11 mouse cellular contexts compared by ENCODE assay signal in the genomic region with DNA sequence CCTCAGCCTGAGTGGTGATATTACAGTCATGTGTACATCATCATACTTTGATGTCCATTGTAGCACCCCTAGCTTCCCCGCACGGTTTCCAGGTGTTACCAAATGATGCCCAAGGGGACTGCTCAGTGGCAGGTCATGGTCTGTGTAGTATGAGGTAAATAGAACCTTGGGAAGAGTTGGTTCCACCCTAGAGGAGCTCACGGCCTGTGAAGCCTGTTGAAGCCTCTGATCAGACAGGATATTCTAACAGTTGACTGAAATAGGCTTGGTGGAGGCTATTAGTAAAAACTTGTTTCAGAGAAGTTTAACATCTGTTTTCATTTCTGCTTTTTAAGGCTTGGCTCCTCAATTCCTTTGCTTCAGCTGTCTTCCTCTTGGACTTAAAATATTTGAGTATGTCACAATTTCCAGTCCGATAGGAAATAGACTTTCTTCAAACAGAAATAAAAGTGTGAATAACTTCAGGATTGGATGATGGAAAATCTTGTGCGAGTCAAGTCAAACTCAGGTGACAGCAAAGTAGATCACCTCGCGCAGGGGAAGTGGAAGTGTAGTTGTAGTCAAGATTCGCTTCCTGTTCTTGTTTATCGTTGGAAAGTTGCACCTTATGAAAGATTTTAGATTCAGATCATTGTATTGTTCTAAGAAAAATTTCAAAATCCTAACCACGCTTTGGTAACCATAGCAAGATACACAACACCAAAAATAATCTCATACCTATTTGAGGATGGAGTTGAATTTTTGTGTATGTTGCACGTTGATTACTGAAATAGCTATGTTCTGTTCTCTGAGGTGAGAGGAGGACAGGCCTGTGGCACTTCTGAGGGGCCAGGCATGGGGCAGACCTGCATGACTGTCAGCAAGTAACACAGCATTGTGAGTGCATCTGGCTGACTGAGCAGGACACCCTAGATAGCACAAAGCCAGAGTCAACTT. TPM values are rescaled to one million over a fixed set of nuclear protein-coding genes. Genes with fewer than 3 reads are reported as not detected.
A peak's percentile ranks its signal among the peaks of the same experiment; 100 is the strongest.
DNase-seq lines count a peak whose midpoint lies in the region; ATAC-seq and TF ChIP-seq lines count a peak whose summit lies in the region.
"Had no signal": no experiment of that assay in that cellular context is flagged by ENCODE, and none has a peak within 500 bp of the region (broad histone marks: within the 10 kb centered on the region; RNA-seq: fewer than 3 reads in every experiment).

No protein-coding gene starts in this region.

- H3K27me3 ChIP-seq in heart, embryonic 10.5 days (ENCODE audit: insufficient read depth, poor library complexity, severe bottlenecking) = no peaks in the 10 kb centered on the region
- H3K27me3 ChIP-seq in heart, embryonic 11.5 days (ENCODE audit: control insufficient read depth, insufficient read depth, low read length) = no peaks in the 10 kb centered on the region
- no peaks in the 10 kb centered on the region for H3K27me3 ChIP-seq in liver, postnatal 0 days (ENCODE audit: insufficient read depth, low read length)
- H3K27me3 ChIP-seq: hindbrain, embryonic 15.5 days had no signal

- H3K9ac ChIP-seq in heart, embryonic 11.5 days (ENCODE audit: low read depth, low read length) = no peak overlapping the region
- H3K9ac ChIP-seq in liver, postnatal 0 days (replicated peaks) = no peak overlapping the region
- H3K9ac ChIP-seq: forebrain, postnatal 0 days; hindbrain, embryonic 15.5 days had no signal

- H3K4me2 ChIP-seq in heart, embryonic 11.5 days = no peak overlapping the region; the same call in 1 of the 2 replicates
- H3K4me2 ChIP-seq in liver, postnatal 0 days (ENCODE audit: low read depth, low read length) = peak overlapping the region; percentile 14; the same call in 1 of the 2 replicates
- H3K4me2 ChIP-seq: hindbrain, embryonic 15.5 days had no signal

- H3K9me3 ChIP-seq in heart, embryonic 10.5 days = no peaks in the 10 kb centered on the region; the same call in 1 of the 2 replicates
- H3K9me3 ChIP-seq in heart, embryonic 11.5 days (replicated peaks; ENCODE audit: control insufficient read depth, low read length) = no peaks in the 10 kb centered on the region; the same call in 1 of the 2 replicates
- H3K9me3 ChIP-seq in liver, postnatal 0 days (ENCODE audit: low read length) = peaks cover 3% of the 10 kb centered on the region

- TF ChIP-seq CTCF in liver, postnatal 0 days (IDR thresholded peaks at IDR 0.05; ENCODE audit: low read depth) = no peak

- 81% methylated on average over 11 of the region's 11 CpGs for WGBS in heart, embryonic 10.5 days
- 78% methylated on average over 11 of the region's 11 CpGs for WGBS in heart, embryonic 11.5 days (ENCODE audit: insufficient replicate concordance)
- WGBS in liver, postnatal 0 days (ENCODE audit: insufficient replicate concordance) = 57% methylated on average over 11 of the region's 11 CpGs

- no peak overlapping the region for H3K4me3 ChIP-seq in heart, embryonic 10.5 days
- no peak overlapping the region for H3K4me3 ChIP-seq in heart, embryonic 11.5 days (ENCODE audit: low read depth, low read length)
- no peak overlapping the region for H3K4me3 ChIP-seq in liver, postnatal 0 days (ENCODE audit: low read depth, low read length)
- H3K4me3 ChIP-seq: hindbrain, embryonic 15.5 days had no signal

- H3K27ac ChIP-seq in heart, embryonic 10.5 days = no peak overlapping the region
- no peak overlapping the region for H3K27ac ChIP-seq in heart, embryonic 11.5 days (ENCODE audit: low read depth, low read length)
- peak overlapping the region; percentile 65 for H3K27ac ChIP-seq in liver, postnatal 0 days (ENCODE audit: low read depth)
- H3K27ac ChIP-seq: hindbrain, embryonic 15.5 days had no signal

- H3K4me1 ChIP-seq in heart, embryonic 10.5 days = peaks cover 26% of the 10 kb centered on the region
- H3K4me1 ChIP-seq in heart, embryonic 11.5 days (ENCODE audit: control insufficient read depth, insufficient read depth, low read length) = peaks cover 6% of the 10 kb centered on the region; the same call in 1 of the 2 replicates
- peaks cover 11% of the 10 kb centered on the region for H3K4me1 ChIP-seq in liver, postnatal 0 days (ENCODE audit: insufficient read depth)
- H3K4me1 ChIP-seq: hindbrain, embryonic 15.5 days had no signal

- no peak for ATAC-seq in heart, embryonic 11.5 days (replicated peaks; ENCODE audit: insufficient number of reproducible peaks, low FRiP score, low TSS enrichment)
- peak; percentile 45 for ATAC-seq in liver, postnatal 0 days
- ATAC-seq: forebrain, postnatal 0 days had no signal

- H3K36me3 ChIP-seq in heart, embryonic 10.5 days = peaks cover 20% of the 10 kb centered on the region
- peaks cover 3% of the 10 kb centered on the region; the same call in 1 of the 2 replicates for H3K36me3 ChIP-seq in heart, embryonic 11.5 days (ENCODE audit: control insufficient read depth, insufficient read depth, low read length)
- H3K36me3 ChIP-seq in liver, postnatal 0 days (replicated peaks; ENCODE audit: insufficient read depth, low read length) = no peaks in the 10 kb centered on the region; the same call in 1 of the 2 replicates

- DNase-seq in heart, embryonic 10.5 days (ENCODE audit: low spot score) = peak; percentile 76
- peak; percentile 37 for DNase-seq in thymus, postnatal 14 days
- DNase-seq in thymus, postnatal 36 days = no peak
- no peak for DNase-seq in liver, postnatal 0 days
- DNase-seq in layer of hippocampus, adult 11-12 months (ENCODE audit: low spot score) = no peak
- DNase-seq in left cerebral cortex, adult 8-10 months (ENCODE audit: low spot score in 2 of 2) = no peak
- no peak for DNase-seq in right cerebral cortex, postnatal 4 days
- DNase-seq: forebrain, postnatal 0 days; lung, postnatal 10 days had no signal

- no peak for TF ChIP-seq EP300 in liver, postnatal 0 days (IDR thresholded peaks at IDR 0.05; ENCODE audit: low read depth)

RNA-seq across cellular contexts. Expression of gene Gpr18, which starts 22.9 kb away (rescaled TPM):
- 0.34 TPM in 1 of 2 replicates, not detected in the other for polyA plus RNA-seq in heart, embryonic 10.5 days (2016; fragmentation: Nextera tagmentation; extraction: Ambion mirVana)
- polyA plus RNA-seq in heart, embryonic 11.5 days (2014; fragmentation: Nextera tagmentation; extraction: Ambion mirVana) = 0.20 and 0.42 TPM in 2 replicates
- 0.78 and 0.81 TPM in 2 replicates for polyA plus RNA-seq in liver, postnatal 0 days (2015; fragmentation: Nextera tagmentation; extraction: Ambion mirVana)
- total RNA-seq in left cerebral cortex, adult 8-10 months (2022) = not detected
- total RNA-seq: forebrain, postnatal 0 days had no signal
- polyA plus RNA-seq: forebrain, postnatal 0 days had no signal

RNA-seq across cellular contexts. Expression of gene Gpr183, which starts 26.5 kb away (rescaled TPM):
- 1.6 and 2.3 TPM in 2 replicates for polyA plus RNA-seq in heart, embryonic 10.5 days (2016; fragmentation: Nextera tagmentation; extraction: Ambion mirVana)
- 1.5 TPM in 2 replicates for polyA plus RNA-seq in heart, embryonic 11.5 days (2014; fragmentation: Nextera tagmentation; extraction: Ambion mirVana)
- 0.94 and 0.95 TPM in 2 replicates for polyA plus RNA-seq in liver, postnatal 0 days (2015; fragmentation: Nextera tagmentation; extraction: Ambion mirVana)
- total RNA-seq in left cerebral cortex, adult 8-10 months (2022) = 1 to 10 TPM in 2 of 4 experiments, under 1 TPM in 2; 0.44 to 2.6 (median 1.2) TPM

Comparison
In these comparisons a context has a peak if more than half of its experiments do, and no peak if none do; other contexts are left out.
1. DNase-seq: peak in heart, embryonic 10.5 days (single experiment) and thymus, postnatal 14 days (single experiment); none in thymus, postnatal 36 days (0 of 2), liver, postnatal 0 days (single experiment), layer of hippocampus, adult 11-12 months (single experiment), left cerebral cortex, adult 8-10 months (0 of 2) and right cerebral cortex, postnatal 4 days (single experiment).